Mouse (Mus musculus) ES-E14 (cell line): ENCODE measurements around the gene Zbtb8os.

Experiments used
- CHD2 ChIP-seq: IDR thresholded peaks from 2 replicates; pipeline ENCODE4 v1.6.1; 2014; ENCODE audit warnings: mild to moderate bottlenecking, low read depth, low read length, inconsistent platforms
- HCFC1 ChIP-seq: IDR thresholded peaks from 2 replicates; pipeline ENCODE4 v1.6.1; 2012; ENCODE audit warnings: low read length, inconsistent platforms, borderline replicate concordance; ENCODE audit not compliant: insufficient read depth
- MAFK ChIP-seq: IDR thresholded peaks from 2 replicates; pipeline ENCODE4 v1.6.1; 2014; ENCODE audit warnings: mild to moderate bottlenecking, low read depth, low read length, inconsistent platforms; ENCODE audit not compliant: insufficient read depth
- ZC3H11A ChIP-seq: IDR thresholded peaks from 2 replicates; pipeline ENCODE4 v1.6.1; 2012; ENCODE audit warnings: low read depth, mild to moderate bottlenecking, inconsistent platforms, low read length, borderline replicate concordance
- ZNF384 ChIP-seq: IDR thresholded peaks from 2 replicates; pipeline ENCODE4 v1.6.1; 2012; ENCODE audit warnings: low read depth, low read length, inconsistent platforms

DNA sequence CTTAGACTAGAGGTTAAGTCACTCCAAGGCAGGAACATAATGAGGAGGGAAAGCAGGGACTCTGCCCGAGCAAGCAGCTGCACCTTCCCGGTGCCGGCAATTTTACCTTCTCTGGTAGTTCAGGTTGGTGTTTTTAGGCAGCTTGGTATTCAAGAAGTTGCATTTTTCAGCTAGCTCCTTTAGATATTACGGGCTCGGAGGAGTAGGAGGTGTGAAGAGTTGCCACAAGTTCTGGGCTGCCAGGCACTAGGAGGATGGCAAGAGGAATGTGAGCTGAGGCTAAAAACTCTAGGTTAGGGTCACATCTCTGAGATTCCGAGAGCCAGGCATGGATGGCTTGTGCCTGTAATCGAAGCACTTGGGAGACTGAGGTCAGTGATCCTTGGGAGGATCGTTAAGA is 45.8 kb upstream of the Zbtb8os start:
- TF ChIP-seq HCFC1 (no peak), ZNF384 (no peak), ZC3H11A (no peak), CHD2 (no peak), MAFK (no peak)
